Mouse (Mus musculus): ENCODE measurements at regions not wholly inside any gene's neighbourhood (a gene's known extent, or its start where the extent isn't known, plus 50 kb on each side); places are given as distances from the start of the nearest gene placed in this dataset.

- no peak for DNase-seq
These were observed 127.1 kb upstream of the Thbs1 start for GRCm38 (mm10) chr2:117984569-117984968.

DNA sequence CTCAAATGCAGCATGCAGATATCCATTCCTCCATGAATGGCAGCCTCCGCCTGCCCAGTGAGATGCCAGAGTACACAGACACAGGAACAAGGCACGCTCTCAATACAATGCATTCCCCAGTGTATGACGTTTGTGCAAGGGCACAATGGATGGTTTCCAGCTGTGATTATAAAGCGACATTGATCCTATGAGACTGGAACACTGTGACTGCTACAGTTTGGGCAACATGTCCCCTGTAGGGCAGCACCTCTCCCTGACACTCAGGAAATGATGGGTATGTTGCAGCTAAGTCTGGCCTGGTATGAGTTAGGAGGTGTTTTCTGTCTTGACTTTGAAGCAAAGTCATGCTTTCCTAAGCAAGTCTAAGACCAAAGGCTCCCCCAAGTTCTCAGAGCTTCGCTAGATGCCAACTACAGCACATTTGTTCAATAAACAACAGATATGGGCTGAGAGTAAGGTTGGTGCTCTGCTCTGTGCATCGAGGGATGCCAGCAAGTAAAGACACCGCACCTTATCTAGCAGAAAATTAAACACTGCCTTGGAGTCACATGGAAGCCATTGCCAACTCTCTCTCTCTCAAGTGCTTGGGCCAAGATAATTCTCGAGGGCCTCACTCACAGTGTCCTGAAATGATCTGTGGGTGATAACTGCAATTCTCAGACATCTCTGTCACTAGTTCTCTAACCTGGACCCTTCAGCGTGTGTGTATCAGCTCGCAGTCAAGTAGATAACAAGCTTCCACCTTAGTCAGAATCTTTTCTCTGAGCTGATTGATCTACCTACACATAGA, 124.1 kb upstream of the Thbs1 start:
- DNase-seq: no peak

- DNase-seq: no peak
These were observed 123.1 kb upstream of the Thbs1 start for GRCm38 (mm10) chr2:117988396-117989173.

DNA sequence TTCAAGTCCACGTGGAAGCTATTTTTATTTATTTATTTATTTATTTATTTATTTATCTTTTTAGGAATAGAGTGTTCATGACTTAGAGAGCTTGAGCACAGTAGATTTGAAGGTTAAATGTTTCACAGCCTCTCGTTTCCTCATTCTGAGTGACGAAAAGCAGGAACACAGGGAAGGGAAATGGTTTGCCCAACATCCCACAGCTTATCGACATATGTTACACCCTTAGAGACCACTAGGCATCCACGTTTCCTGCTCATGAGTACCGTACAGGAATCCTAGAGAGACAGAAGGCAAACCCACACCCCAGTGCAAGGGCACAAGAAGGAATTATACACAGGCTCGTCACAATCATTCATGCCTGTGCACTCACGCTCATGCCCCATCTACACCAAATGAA, 122.5 kb upstream of the Thbs1 start:
- no peak for DNase-seq

DNA sequence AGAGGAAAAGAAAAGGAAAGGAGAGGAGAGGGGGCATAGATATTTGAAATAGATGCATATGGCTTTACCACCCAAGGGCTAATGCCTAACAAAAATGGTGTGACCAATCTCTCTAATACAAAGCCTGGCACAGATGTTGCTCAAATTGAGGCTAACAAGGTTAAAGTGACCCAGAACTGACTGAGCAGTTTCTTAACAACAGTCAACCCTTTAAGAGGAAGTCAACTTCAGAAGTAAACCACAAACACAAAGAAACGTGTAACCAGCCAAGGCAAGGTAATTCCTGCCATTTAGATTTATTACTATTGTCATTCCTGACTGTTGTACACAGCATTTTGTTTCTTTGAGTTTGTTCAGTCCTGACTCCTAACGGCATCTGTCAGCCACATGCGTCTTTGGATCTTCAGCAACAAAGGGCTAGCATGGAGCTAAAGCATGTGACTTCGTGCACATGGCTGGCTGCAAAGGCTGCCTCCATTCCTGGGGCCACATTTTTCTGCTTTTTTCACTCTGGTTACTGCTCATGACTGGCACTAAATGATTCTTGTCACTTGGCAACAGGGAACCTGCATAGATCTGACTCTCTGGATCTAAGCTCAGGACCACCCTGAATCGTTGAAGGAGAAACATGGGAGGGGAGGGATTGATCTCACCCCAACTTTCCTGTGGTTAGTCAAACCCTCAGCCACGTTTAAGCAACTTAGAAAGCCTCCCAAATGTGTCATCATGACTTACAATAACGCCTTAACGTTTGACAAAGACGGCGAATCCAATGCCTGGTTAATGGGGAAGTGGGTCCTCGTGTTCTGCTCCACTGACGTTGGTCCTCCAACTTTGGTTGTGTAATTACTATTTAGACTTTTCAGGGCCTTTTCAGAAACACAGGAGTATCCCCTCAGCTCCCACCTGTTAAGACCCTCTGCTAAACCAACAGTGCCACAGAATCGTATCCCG, 115.3 kb upstream of the Thbs1 start:
- DNase-seq: no peak

GRCm38 (mm10) chr2:117999641-118000040, 112.0 kb upstream of the Thbs1 start:
- DNase-seq: no peak

GRCm38 (mm10) chr2:118004191-118004590, 107.5 kb upstream of the Thbs1 start:
- no peak for DNase-seq

- DNase-seq: peak; percentile 19 to 36
These were observed 103.9 kb upstream of the Thbs1 start for GRCm38 (mm10) chr2:118007539-118008427.

GRCm38 (mm10) chr2:118011679-118012078, 100.0 kb upstream of the Thbs1 start:
- DNase-seq: no peak

DNA sequence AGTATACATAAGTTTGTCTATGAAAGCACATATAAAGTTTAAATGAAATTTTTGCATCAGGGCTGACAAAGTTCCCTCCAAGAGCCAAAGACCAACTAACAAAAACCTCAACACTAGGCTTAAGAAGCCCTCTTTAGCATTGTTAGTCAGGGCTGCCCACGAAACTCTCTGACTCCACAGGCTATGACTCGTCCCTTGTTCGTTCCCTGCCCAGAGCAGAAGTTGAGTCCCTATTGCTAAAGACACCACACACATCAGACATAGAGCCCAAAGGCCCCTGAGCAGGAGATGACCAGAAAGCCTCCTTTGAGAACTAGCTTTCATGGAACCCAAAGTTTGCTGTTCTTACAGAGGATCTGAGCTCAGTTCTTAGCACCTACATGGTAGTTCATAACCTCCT, 99.5 kb upstream of the Thbs1 start:
- no peak for DNase-seq

DNA sequence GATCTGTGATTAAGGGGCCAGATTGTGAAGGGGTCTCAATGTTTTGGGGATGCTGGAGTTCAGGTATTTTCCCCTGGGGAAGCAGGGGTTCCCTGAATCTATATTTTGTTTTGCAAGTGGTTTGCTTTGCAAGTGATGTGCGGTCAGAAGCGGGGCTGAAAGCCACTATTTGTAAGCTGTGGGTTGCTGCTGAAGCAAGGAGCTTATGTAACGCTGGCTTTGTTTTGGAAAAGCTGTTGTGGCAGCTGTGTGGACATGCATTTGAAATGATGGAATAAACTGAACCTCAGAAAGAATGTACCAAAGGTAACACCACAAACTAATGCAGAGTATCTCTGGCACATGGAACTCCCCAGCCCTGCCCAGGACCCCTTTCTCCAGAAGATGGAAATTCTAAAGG, 98.5 kb upstream of the Thbs1 start:
- no peak for DNase-seq

GRCm38 (mm10) chr2:118015182-118015581, 96.5 kb upstream of the Thbs1 start:
- DNase-seq: no peak

- no peak for DNase-seq
These were observed 85.6 kb upstream of the Thbs1 start for GRCm38 (mm10) chr2:118025829-118026735.

DNA sequence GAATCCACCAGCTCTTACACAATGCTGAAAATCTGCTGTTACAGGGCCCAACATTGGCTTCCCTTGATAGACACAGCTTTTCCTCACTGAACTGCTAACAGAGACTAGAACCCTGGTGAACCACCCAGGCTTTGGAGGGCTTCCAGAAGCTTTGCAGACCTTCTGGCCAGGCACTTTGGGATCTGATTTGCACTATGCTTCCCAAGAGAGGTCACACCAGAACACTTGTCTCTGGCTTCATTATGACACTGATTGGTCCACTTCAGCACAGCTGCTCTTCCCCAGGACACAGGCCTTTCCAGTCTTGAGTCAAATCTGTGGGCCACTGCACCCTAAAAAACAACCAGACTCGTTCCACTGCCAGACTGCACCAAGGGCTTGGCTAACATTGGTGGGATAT, 82.8 kb upstream of the Thbs1 start:
- DNase-seq: peak; percentile 7 to 11

DNA sequence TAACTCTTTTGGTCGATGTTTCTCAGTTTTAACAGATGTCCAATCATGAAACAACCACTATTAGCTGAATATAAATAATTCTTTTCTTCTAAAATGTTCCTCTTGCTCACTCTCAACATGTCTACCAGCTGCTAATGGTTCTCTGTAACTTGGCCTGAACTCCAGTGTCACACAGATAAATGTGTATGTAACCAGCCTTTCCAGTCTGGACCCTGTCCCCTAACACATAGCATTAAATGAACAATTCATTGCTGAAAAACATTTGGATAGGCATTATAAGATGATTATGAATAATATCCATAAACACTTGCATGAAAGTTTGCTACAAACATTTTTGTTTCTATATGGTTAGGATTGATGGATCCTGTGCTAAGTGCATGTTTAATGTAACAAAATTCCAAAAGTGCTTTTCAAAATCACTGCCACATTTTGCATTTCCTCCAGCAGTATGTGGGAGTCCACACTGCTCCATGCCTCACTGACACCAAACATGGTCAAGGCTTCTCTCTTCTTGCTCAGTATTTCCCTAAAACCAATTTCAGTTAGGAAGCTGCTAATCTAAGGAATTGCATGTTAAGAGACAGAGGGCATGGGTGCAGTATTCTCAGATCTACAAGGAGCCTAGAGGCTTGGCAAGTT, 82.1 kb upstream of the Thbs1 start:
- no peak for DNase-seq

- no peak for DNase-seq
These were observed 80.0 kb upstream of the Thbs1 start for GRCm38 (mm10) chr2:118031662-118032061.

DNA sequence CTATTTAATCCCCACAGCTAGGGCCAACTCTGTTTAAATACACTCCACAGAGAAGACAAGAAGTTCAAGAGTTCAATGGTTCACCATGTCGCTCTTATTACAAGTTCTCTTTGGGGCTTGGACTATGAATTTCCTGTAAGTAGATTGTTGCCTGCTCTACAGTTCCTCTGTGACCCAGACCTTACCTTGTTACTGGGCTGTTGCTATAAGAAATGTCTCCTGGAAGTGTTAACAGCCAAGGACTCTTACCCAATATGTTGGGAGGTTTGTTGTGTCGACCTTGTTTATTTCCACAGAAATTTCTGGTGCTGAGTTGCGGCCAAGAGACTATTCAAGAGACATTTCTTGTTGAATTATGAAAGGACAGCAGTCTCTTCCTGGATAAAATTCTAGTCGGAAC, 78.3 kb upstream of the Thbs1 start:
- DNase-seq: peak in 1 of 2 experiments; percentile 4

- no peak for DNase-seq
These were observed 77.7 kb upstream of the Thbs1 start for GRCm38 (mm10) chr2:118034026-118034425.

- DNase-seq: no peak
These were observed 76.3 kb upstream of the Thbs1 start for GRCm38 (mm10) chr2:118035333-118035732.

Data from kidney, postnatal 36 days (tissue).